Mouse (Mus musculus) megakaryocyte, embryonic 14.5 days (primary cell): ENCODE measurements around the gene Mn1. TPM values are rescaled to one million over a fixed set of nuclear protein-coding genes. Genes with fewer than 3 reads are reported as not detected.

Experiments
- H3K27me3 ChIP-seq: replicated peaks from 2 replicates; pipeline ENCODE3; 2012; ENCODE audit warnings: inconsistent platforms
- H3K36me3 ChIP-seq: replicated peaks from 2 replicates; pipeline ENCODE3; 2012; ENCODE audit warnings: low read length, inconsistent platforms, mixed read lengths
- H3K4me1 ChIP-seq: 2 replicates; pipeline ENCODE4 v1.6.1; 2012; ENCODE audit warnings: inconsistent platforms
- H3K4me3 ChIP-seq: replicated peaks from 2 replicates; pipeline ENCODE3; 2012; ENCODE audit warnings: moderate library complexity, mild to moderate bottlenecking, inconsistent platforms
- H3K9me3 ChIP-seq: 2 replicates; pipeline ENCODE4 v1.6.1; 2012; ENCODE audit warnings: inconsistent platforms
- FLI1 ChIP-seq: IDR thresholded peaks from 2 replicates; pipeline ENCODE4 v1.6.1; 2012; ENCODE audit warnings: low read length, inconsistent platforms, mixed read lengths
- GATA1 ChIP-seq: IDR thresholded peaks from 3 replicates; pipeline ENCODE4 v1.6.1; 2012; ENCODE audit warnings: mixed read lengths, low read length, inconsistent platforms, borderline replicate concordance
- polyA plus RNA-seq: library from polyadenylated mRNA; stranded (reverse); fragments of >175 nt; gene quantifications from 2 replicates; pipeline ENCODE4 v1.2.3, GENCODE M21; 2012; ENCODE audit warnings: low replicate concordance; ENCODE audit not compliant: insufficient read depth

The Mn1 gene
- polyA plus RNA-seq, 1 experiment, result 0.04 TPM

GRCm38 (mm10) chr5:111467699-111468098, 50.5 kb downstream of the Mn1 start:
- H3K9me3 ChIP-seq, result peaks cover 17% of the 10 kb centered on the region
- H3K27me3 ChIP-seq, result peaks cover 58% of the 10 kb centered on the region
- no peak overlapping the region for H3K4me3 ChIP-seq
- TF ChIP-seq GATA1, result no peak
- no peak for TF ChIP-seq FLI1
- H3K36me3 ChIP-seq, result no peaks in the 10 kb centered on the region
- H3K4me1 ChIP-seq, result peaks cover 9% of the 10 kb centered on the region

GRCm38 (mm10) chr5:111469195-111469882, 52.2 kb downstream of the Mn1 start:
- TF ChIP-seq FLI1 (no peak), GATA1 (no peak)
- H3K36me3 ChIP-seq, result no peaks in the 10 kb centered on the region
- H3K4me1 ChIP-seq, result peaks cover 17% of the 10 kb centered on the region
- H3K4me3 ChIP-seq, result no peak overlapping the region
- H3K9me3 ChIP-seq, result peaks cover 17% of the 10 kb centered on the region
- H3K27me3 ChIP-seq, result peaks cover 70% of the 10 kb centered on the region

GRCm38 (mm10) chr5:111470875-111471274, 53.7 kb downstream of the Mn1 start:
- peaks cover 2% of the 10 kb centered on the region for H3K9me3 ChIP-seq
- no peak for TF ChIP-seq FLI1
- TF ChIP-seq GATA1, result no peak
- no peaks in the 10 kb centered on the region for H3K36me3 ChIP-seq
- peaks cover 71% of the 10 kb centered on the region for H3K27me3 ChIP-seq
- H3K4me1 ChIP-seq, result peaks cover 15% of the 10 kb centered on the region
- no peak overlapping the region for H3K4me3 ChIP-seq

- peaks cover 11% of the 10 kb centered on the region for H3K4me1 ChIP-seq
- H3K4me3 ChIP-seq, result no peak overlapping the region
- H3K9me3 ChIP-seq, result peaks cover 8% of the 10 kb centered on the region
- TF ChIP-seq FLI1 (no peak), GATA1 (no peak)
- H3K27me3 ChIP-seq, result peaks cover 76% of the 10 kb centered on the region
- no peaks in the 10 kb centered on the region for H3K36me3 ChIP-seq
Measured at GRCm38 (mm10) chr5:111473425-111473824, 56.3 kb downstream of the Mn1 start.

- Histone ChIP-seq H3K4me3 (no peak overlapping the region), H3K4me1 (peaks cover 7% of the 10 kb centered on the region), H3K9me3 (peaks cover 18% of the 10 kb centered on the region), H3K36me3 (no peaks in the 10 kb centered on the region), H3K27me3 (peaks cover 83% of the 10 kb centered on the region)
- no peak for TF ChIP-seq FLI1
- no peak for TF ChIP-seq GATA1
Measured at GRCm38 (mm10) chr5:111475721-111476120, 58.6 kb downstream of the Mn1 start.

GRCm38 (mm10) chr5:111476141-111476540, 59.0 kb downstream of the Mn1 start:
- peaks cover 83% of the 10 kb centered on the region for H3K27me3 ChIP-seq
- no peak for TF ChIP-seq GATA1
- TF ChIP-seq FLI1, result no peak

GRCm38 (mm10) chr5:111485907-111486306, 68.7 kb downstream of the Mn1 start:
- H3K36me3 ChIP-seq, result no peaks in the 10 kb centered on the region
- H3K9me3 ChIP-seq, result no peaks in the 10 kb centered on the region

More at GRCm38 (mm10) chr5:111476141-111476540, 59.0 kb downstream of the Mn1 start:
- Histone ChIP-seq H3K9me3 (peaks cover 18% of the 10 kb centered on the region), H3K4me3 (no peak overlapping the region), H3K4me1 (peaks cover 7% of the 10 kb centered on the region), H3K36me3 (no peaks in the 10 kb centered on the region)

GRCm38 (mm10) chr5:111489022-111489616, 72.0 kb downstream of the Mn1 start:
- Histone ChIP-seq H3K4me1 (peaks cover 3% of the 10 kb centered on the region; the same call in 1 of the 2 replicates), H3K9me3 (no peaks in the 10 kb centered on the region), H3K4me3 (no peak overlapping the region), H3K36me3 (no peaks in the 10 kb centered on the region), H3K27me3 (peaks cover 79% of the 10 kb centered on the region)
- no peak for TF ChIP-seq GATA1
- TF ChIP-seq FLI1, result no peak

More at GRCm38 (mm10) chr5:111485907-111486306, 68.7 kb downstream of the Mn1 start:
- Histone ChIP-seq H3K4me3 (no peak overlapping the region), H3K27me3 (peaks cover 78% of the 10 kb centered on the region), H3K4me1 (peaks cover 3% of the 10 kb centered on the region; the same call in 1 of the 2 replicates)
- TF ChIP-seq GATA1, result no peak
- no peak for TF ChIP-seq FLI1

GRCm38 (mm10) chr5:111490599-111490998, 73.4 kb downstream of the Mn1 start:
- Histone ChIP-seq H3K4me3 (no peak overlapping the region), H3K27me3 (peaks cover 77% of the 10 kb centered on the region), H3K4me1 (no peaks in the 10 kb centered on the region), H3K36me3 (no peaks in the 10 kb centered on the region), H3K9me3 (no peaks in the 10 kb centered on the region)
- TF ChIP-seq GATA1 (no peak), FLI1 (no peak)

- Histone ChIP-seq H3K27me3 (peaks cover 79% of the 10 kb centered on the region), H3K4me3 (no peak overlapping the region), H3K36me3 (no peaks in the 10 kb centered on the region), H3K9me3 (no peaks in the 10 kb centered on the region), H3K4me1 (no peaks in the 10 kb centered on the region)
- TF ChIP-seq FLI1, result no peak
- TF ChIP-seq GATA1, result no peak
Measured at GRCm38 (mm10) chr5:111491485-111491884, 74.3 kb downstream of the Mn1 start.
